Mouse (Mus musculus) mesoderm, embryonic 11.5 days (tissue): ENCODE data around the gene Sox5.

Source experiments
- DNase-seq: peaks from one replicate; pipeline ENCODE4 v3.0.0-alpha.2; 2012; ENCODE audit warnings: low read depth, low spot score

Sox5 gene

GRCm38 (mm10) chr6:143825086-143825485 lies 956.7 kb downstream of the Sox5 start:
- DNase-seq: no peak

- no peak for DNase-seq
Measured at GRCm38 (mm10) chr6:143788446-143788845, 993.3 kb downstream of the Sox5 start.

GRCm38 (mm10) chr6:143787360-143787759 lies 994.4 kb downstream of the Sox5 start:
- DNase-seq: no peak

- no peak for DNase-seq
Measured at GRCm38 (mm10) chr6:143785685-143786084, 996.1 kb downstream of the Sox5 start.
